Mouse (Mus musculus): ENCODE results near the gene Mex3d. TPM values are rescaled to one million over a fixed set of nuclear protein-coding genes. Genes with fewer than 3 reads are reported as not detected.

The Mex3d gene
- polyA plus RNA-seq, 1 experiment from 2014 or later: 7.7 TPM

- Histone ChIP-seq H3K27me3 (ENCODE audit: control insufficient read depth, insufficient read depth, low read length) (no peaks in the 10 kb centered on the region), H3K27ac (ENCODE audit: low read length) (no peak overlapping the region), H3K9me3 (ENCODE audit: control insufficient read depth, low read depth, low read length) (no peaks in the 10 kb centered on the region), H3K4me3 (ENCODE audit: low read depth, low read length) (peak overlapping the region; percentile 93), H3K4me1 (ENCODE audit: control insufficient read depth, insufficient read depth, low read length) (peaks cover 22% of the 10 kb centered on the region), H3K36me3 (ENCODE audit: control insufficient read depth, insufficient read depth, low read length) (peaks cover 40% of the 10 kb centered on the region), H3K4me2 (replicated peaks; ENCODE audit: low read depth, low read length) (peak overlapping the region; percentile 92), H3K9ac (replicated peaks; ENCODE audit: low read depth, low read length) (peak overlapping the region; percentile 84)
- WGBS: 50% methylated on average over 10 of the region's 10 CpGs
- no peak for ATAC-seq (ENCODE audit: insufficient number of reproducible peaks, insufficient read depth, low FRiP score, low read depth)
Measured at GRCm38 (mm10) chr10:80405481-80406173, 18.2 kb upstream of the Mex3d start.

DNA sequence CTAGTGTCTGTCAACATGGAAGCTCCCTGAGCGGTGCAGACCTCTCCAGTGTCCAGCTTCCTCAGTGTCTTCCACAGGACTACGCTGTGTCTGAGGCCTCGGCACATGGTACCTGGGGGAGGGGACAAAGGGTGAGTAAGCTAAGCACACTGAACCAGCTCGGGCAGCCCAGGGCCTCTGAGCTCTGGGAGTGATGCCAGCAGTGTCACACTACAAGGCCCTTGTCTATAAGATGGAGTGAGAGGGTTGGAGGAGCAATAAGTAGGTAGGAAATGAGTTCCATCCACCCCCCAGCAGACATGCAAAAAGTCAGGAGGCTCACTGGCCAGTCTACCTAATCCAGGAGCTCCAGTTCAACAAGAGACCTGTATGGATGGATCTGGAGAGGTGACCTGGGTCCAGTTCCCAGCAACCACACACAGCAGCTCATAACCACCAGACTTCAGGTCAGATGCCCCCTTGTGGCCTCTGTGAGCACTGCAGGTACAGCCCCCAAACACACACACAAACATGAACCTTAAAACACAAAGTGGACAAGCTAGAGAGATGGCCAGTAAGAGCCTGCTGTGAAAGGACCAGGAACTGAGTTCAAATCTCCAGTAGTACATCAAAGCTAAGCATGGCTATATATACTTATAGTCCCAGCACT, 15.7 kb upstream of the Mex3d start:
- H3K9ac ChIP-seq (replicated peaks; ENCODE audit: low read depth, low read length): no peak overlapping the region
- H3K4me1 ChIP-seq (ENCODE audit: control insufficient read depth, insufficient read depth, low read length): peaks cover 26% of the 10 kb centered on the region
- no peaks in the 10 kb centered on the region for H3K27me3 ChIP-seq (ENCODE audit: control insufficient read depth, insufficient read depth, low read length)
- H3K27ac ChIP-seq (ENCODE audit: low read length): no peak overlapping the region
- H3K4me3 ChIP-seq (ENCODE audit: low read depth, low read length): no peak overlapping the region
- WGBS: 91% methylated on average over 4 of the region's 4 CpGs
- peaks cover 30% of the 10 kb centered on the region for H3K36me3 ChIP-seq (ENCODE audit: control insufficient read depth, insufficient read depth, low read length)
- no peak overlapping the region for H3K4me2 ChIP-seq (replicated peaks; ENCODE audit: low read depth, low read length)
- no peak for ATAC-seq (ENCODE audit: insufficient number of reproducible peaks, insufficient read depth, low FRiP score, low read depth)
- H3K9me3 ChIP-seq (ENCODE audit: control insufficient read depth, low read depth, low read length): no peaks in the 10 kb centered on the region

DNA sequence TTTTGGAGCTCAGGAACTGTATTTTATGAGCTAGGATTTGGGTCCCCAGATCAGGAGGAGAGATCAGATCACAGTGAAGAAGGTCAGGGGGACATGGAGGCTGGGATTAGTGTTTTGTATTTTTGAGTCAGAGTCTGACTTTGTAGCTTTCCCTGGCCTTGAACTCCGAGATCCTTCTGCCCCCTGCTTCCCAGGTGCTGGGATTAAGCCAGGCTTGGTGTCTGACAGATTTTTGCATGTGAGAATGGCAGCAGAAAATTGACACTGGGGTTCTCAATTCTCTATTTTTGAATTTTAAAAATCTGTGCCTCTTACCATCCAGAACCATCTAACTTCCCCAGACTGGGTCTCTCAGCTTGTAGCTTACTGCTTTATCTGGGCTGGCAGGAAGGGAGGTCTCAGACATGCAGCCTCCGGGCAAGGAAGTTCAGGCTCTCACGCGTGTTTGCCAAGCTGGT, 13.3 kb upstream of the Mex3d start:
- Histone ChIP-seq H3K9ac (replicated peaks; ENCODE audit: low read depth, low read length) (0 out of 2 replicates have a peak overlapping the region, but pooled peaks have one; percentile 45), H3K27me3 (ENCODE audit: control insufficient read depth, insufficient read depth, low read length) (no peaks in the 10 kb centered on the region), H3K36me3 (ENCODE audit: control insufficient read depth, insufficient read depth, low read length) (peaks cover 32% of the 10 kb centered on the region), H3K4me2 (replicated peaks; ENCODE audit: low read depth, low read length) (peak overlapping the region; percentile 59), H3K4me3 (ENCODE audit: low read depth, low read length) (peak overlapping the region; percentile 71; the same call in 1 of the 2 replicates), H3K9me3 (ENCODE audit: control insufficient read depth, low read depth, low read length) (no peaks in the 10 kb centered on the region), H3K4me1 (ENCODE audit: control insufficient read depth, insufficient read depth, low read length) (peaks cover 32% of the 10 kb centered on the region), H3K27ac (ENCODE audit: low read length) (peak overlapping the region; percentile 85; the same call in 1 of the 2 replicates)
- WGBS: 70% methylated on average over 4 of the region's 4 CpGs
- no peak for ATAC-seq (ENCODE audit: insufficient number of reproducible peaks, insufficient read depth, low FRiP score, low read depth)

DNA sequence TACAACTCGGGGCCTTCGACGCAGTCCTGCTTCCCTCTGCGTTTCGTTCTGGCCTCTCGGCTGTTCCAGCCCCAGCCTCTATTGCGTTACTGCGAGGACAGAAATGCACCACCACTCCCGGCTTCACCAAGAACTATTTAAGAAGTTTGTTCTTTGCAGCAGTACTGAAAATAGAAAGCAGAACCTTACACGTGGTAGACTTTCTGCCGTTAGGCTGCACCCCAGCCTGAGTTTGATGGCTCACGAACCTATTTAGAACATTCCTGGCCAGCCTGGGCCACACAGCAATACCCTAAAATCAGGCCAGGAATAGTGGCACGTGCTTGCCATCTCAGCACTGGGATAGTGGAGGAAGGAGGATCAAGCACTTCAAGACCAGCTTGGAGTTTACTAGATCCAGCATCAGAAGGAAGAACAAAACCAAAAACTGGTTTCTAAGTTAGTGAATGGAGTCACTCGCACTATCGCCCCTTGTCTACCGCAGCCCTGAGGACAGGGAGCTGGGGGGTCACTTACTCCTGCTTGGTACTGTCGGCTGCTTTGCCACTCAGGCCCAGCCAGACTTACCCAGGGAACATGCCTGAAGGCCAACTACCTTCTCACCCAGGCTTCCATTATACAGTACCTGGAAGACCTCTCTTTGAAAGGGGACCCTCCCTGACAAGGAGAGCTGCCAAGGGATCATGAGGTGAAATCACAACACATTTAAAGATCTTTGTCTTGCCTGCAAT, 12.7 kb upstream of the Mex3d start:
- peak overlapping the region; percentile 45 for H3K9ac ChIP-seq (replicated peaks; ENCODE audit: low read depth, low read length)

GRCm38 (mm10) chr10:80399191-80399972, 11.9 kb upstream of the Mex3d start, which contains the start of gene Mbd3:
Mbd3 (minus strand) TSS chr10:80399550.
- ATAC-seq (ENCODE audit: insufficient number of reproducible peaks, insufficient read depth, low FRiP score, low read depth): peak; percentile 97

More for the DNA sequence above, 12.7 kb upstream of the Mex3d start:
- no peak for ATAC-seq (ENCODE audit: insufficient number of reproducible peaks, insufficient read depth, low FRiP score, low read depth)
- Histone ChIP-seq H3K4me3 (ENCODE audit: low read depth, low read length) (peak overlapping the region; percentile 71), H3K27ac (ENCODE audit: low read length) (peak overlapping the region; percentile 85), H3K36me3 (ENCODE audit: control insufficient read depth, insufficient read depth, low read length) (peaks cover 38% of the 10 kb centered on the region), H3K27me3 (ENCODE audit: control insufficient read depth, insufficient read depth, low read length) (no peaks in the 10 kb centered on the region), H3K4me2 (replicated peaks; ENCODE audit: low read depth, low read length) (peak overlapping the region; percentile 59), H3K9me3 (ENCODE audit: control insufficient read depth, low read depth, low read length) (no peaks in the 10 kb centered on the region), H3K4me1 (ENCODE audit: control insufficient read depth, insufficient read depth, low read length) (peaks cover 26% of the 10 kb centered on the region)
- WGBS: 9% methylated on average over 17 of the region's 17 CpGs

DNA sequence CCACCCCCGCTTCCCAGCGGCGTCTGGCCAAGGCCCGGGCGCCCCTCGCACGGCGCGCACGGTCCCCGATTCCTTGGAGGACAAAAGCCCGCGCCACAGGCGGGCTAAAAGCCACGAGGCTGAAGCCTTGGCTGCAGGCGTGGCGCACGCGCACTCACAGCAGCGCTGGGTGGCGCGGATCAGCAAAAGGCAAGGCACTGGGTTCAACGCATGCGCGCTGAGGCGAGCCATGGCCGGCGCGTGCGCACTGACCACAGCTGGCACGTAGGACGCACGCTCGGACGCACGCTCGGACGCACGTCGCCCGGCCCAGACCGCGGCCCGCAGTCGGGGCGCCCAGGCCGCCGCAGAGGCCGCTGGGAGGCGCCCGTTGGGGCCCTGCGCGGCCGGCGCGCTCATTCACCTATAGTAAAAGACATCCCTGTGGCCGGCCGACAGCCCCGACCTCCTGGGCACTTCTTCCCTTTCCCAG, 11.3 kb upstream of the Mex3d start:
- Histone ChIP-seq H3K4me3 (ENCODE audit: low read depth, low read length) (peak overlapping the region; percentile 71), H3K27ac (ENCODE audit: low read length) (peak overlapping the region; percentile 100), H3K4me1 (ENCODE audit: control insufficient read depth, insufficient read depth, low read length) (peaks cover 22% of the 10 kb centered on the region), H3K4me2 (replicated peaks; ENCODE audit: low read depth, low read length) (peak overlapping the region; percentile 88), H3K36me3 (ENCODE audit: control insufficient read depth, insufficient read depth, low read length) (peaks cover 47% of the 10 kb centered on the region), H3K27me3 (ENCODE audit: control insufficient read depth, insufficient read depth, low read length) (no peaks in the 10 kb centered on the region), H3K9me3 (ENCODE audit: control insufficient read depth, low read depth, low read length) (no peaks in the 10 kb centered on the region), H3K9ac (replicated peaks; ENCODE audit: low read depth, low read length) (peak overlapping the region; percentile 94)
- under 1% methylated on average over 54 of the region's 59 CpGs for WGBS
- ATAC-seq (ENCODE audit: insufficient number of reproducible peaks, insufficient read depth, low FRiP score, low read depth): peak; percentile 82

More at GRCm38 (mm10) chr10:80399191-80399972, 11.9 kb upstream of the Mex3d start, which contains the start of gene Mbd3:
- Histone ChIP-seq H3K4me2 (replicated peaks; ENCODE audit: low read depth, low read length) (peak within 1 kb of the TSS; percentile 88), H3K4me1 (ENCODE audit: control insufficient read depth, insufficient read depth, low read length) (peaks cover 22% of the 10 kb centered on the region), H3K27ac (ENCODE audit: low read length) (peak within 1 kb of the TSS; percentile 100), H3K27me3 (ENCODE audit: control insufficient read depth, insufficient read depth, low read length) (no peaks in the 10 kb centered on the region), H3K36me3 (ENCODE audit: control insufficient read depth, insufficient read depth, low read length) (peaks cover 45% of the 10 kb centered on the region), H3K9me3 (ENCODE audit: control insufficient read depth, low read depth, low read length) (no peaks in the 10 kb centered on the region), H3K4me3 (ENCODE audit: low read depth, low read length) (peak within 1 kb of the TSS; percentile 71), H3K9ac (replicated peaks; ENCODE audit: low read depth, low read length) (peak within 1 kb of the TSS; percentile 94)
- under 1% methylated on average over 78 of the region's 82 CpGs for WGBS

DNA sequence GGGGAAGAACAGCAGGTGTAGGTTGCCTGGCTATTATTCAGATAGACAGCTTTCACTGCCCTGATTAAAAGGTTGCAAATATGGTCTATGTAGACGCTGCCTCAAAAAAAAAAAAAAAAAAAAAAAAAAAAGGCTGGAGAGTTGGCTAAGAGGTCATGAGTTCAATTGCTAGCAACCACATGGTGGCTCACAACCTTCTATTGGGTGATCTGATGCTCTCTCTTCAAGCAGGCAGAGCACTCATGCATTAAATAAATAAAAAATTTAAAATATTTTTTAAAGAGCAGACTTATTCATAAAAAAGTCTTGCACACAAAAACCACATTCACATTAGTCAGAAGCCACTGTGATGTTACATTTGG, 10.7 kb upstream of the Mex3d start:
- no peak for ATAC-seq (ENCODE audit: insufficient number of reproducible peaks, insufficient read depth, low FRiP score, low read depth)
- Histone ChIP-seq H3K36me3 (ENCODE audit: control insufficient read depth, insufficient read depth, low read length) (peaks cover 48% of the 10 kb centered on the region), H3K4me2 (replicated peaks; ENCODE audit: low read depth, low read length) (peak overlapping the region; percentile 88), H3K9me3 (ENCODE audit: control insufficient read depth, low read depth, low read length) (no peaks in the 10 kb centered on the region), H3K4me1 (ENCODE audit: control insufficient read depth, insufficient read depth, low read length) (peaks cover 22% of the 10 kb centered on the region), H3K4me3 (ENCODE audit: low read depth, low read length) (peak overlapping the region; percentile 71), H3K27ac (ENCODE audit: low read length) (peak overlapping the region; percentile 100), H3K9ac (replicated peaks; ENCODE audit: low read depth, low read length) (peak overlapping the region; percentile 94), H3K27me3 (ENCODE audit: control insufficient read depth, insufficient read depth, low read length) (no peaks in the 10 kb centered on the region)
- WGBS: 0% methylated on average over 1 of the region's 1 CpGs

Measured in stomach, embryonic 14.5 days (tissue).